Mouse (Mus musculus): Measurements from ENCODE around the gene Ell2.

- TF ChIP-seq REST (IDR thresholded peaks at IDR 0.05; ENCODE audit: insufficient read depth, insufficient read length) (no peak), MAX (IDR thresholded peaks at IDR 0.05; ENCODE audit: low read depth) (no peak), USF1 (IDR thresholded peaks at IDR 0.05; ENCODE audit: low read depth) (no peak)
Observed at GRCm38 (mm10) chr13:75776692-75777091, 70.1 kb downstream of the Ell2 start.
